Mouse (Mus musculus) hindbrain, embryonic 11.5 days (tissue): ENCODE measurements at regions not wholly inside any gene's neighbourhood (a gene's known extent, or its start where the extent isn't known, plus 50 kb on each side); places are given as distances from the start of the nearest gene placed in this dataset.

Experiments
- ATAC-seq: fragments of 200-750 bp; cut with Nextera tagmentation; 2 replicates; pipeline ENCODE4 v1.8.0; 2017; ENCODE audit warnings: mild to moderate bottlenecking, moderate TSS enrichment, moderate library complexity; ENCODE audit not compliant: low FRiP score
- DNase-seq: peaks from one replicate; pipeline ENCODE4 v3.0.0-alpha.2; 2015; ENCODE audit warnings: low spot score
- H3K27ac ChIP-seq: fragments of 300-500 bp; sonication (generic); 2 replicates; pipeline ENCODE4 v1.5.1; 2014; ENCODE audit warnings: mild to moderate bottlenecking, low read depth, low read length
- H3K27me3 ChIP-seq: fragments of 300-500 bp; sonication (generic); 2 replicates; pipeline ENCODE4 v1.6.1; 2014; ENCODE audit warnings: mild to moderate bottlenecking, low read length, moderate library complexity, mixed read lengths; ENCODE audit not compliant: control insufficient read depth, insufficient read depth
- H3K36me3 ChIP-seq: fragments of 300-500 bp; sonication (generic); 2 replicates; pipeline ENCODE4 v1.6.1; 2014; ENCODE audit warnings: mild to moderate bottlenecking, low read length, moderate library complexity, mixed read lengths; ENCODE audit not compliant: control insufficient read depth, insufficient read depth
- H3K4me1 ChIP-seq: fragments of 300-500 bp; sonication (generic); replicated peaks from 2 replicates; pipeline ENCODE4 v1.6.1; 2014; ENCODE audit warnings: low read length, mixed read lengths; ENCODE audit not compliant: control insufficient read depth, insufficient read depth
- H3K4me2 ChIP-seq: fragments of 300-500 bp; sonication (generic); replicated peaks from 2 replicates; pipeline ENCODE4 v1.6.1; 2014; ENCODE audit warnings: mild to moderate bottlenecking, low read depth, low read length
- H3K4me3 ChIP-seq: fragments of 300-500 bp; sonication (generic); 2 replicates; pipeline ENCODE4 v1.5.1; 2014; ENCODE audit warnings: low read depth, low read length
- H3K9ac ChIP-seq: fragments of 300-500 bp; sonication (generic); 2 replicates; pipeline ENCODE4 v1.6.1; 2014; ENCODE audit warnings: low read depth, low read length
- H3K9me3 ChIP-seq: fragments of 300-500 bp; sonication (generic); 2 replicates; pipeline ENCODE4 v1.6.1; 2016; ENCODE audit warnings: low read length; ENCODE audit not compliant: control insufficient read depth
- WGBS: fragments of 180-500 bp; shearing (Covaris S2); extraction: QIAGEN DNeasy Blood & Tissue Kit; methylation state at CpG from one replicate; pipeline ENCODE4 v1.1.7; 2014; 5-methylcytosine and 5-hydroxymethylcytosine counted together

DNA sequence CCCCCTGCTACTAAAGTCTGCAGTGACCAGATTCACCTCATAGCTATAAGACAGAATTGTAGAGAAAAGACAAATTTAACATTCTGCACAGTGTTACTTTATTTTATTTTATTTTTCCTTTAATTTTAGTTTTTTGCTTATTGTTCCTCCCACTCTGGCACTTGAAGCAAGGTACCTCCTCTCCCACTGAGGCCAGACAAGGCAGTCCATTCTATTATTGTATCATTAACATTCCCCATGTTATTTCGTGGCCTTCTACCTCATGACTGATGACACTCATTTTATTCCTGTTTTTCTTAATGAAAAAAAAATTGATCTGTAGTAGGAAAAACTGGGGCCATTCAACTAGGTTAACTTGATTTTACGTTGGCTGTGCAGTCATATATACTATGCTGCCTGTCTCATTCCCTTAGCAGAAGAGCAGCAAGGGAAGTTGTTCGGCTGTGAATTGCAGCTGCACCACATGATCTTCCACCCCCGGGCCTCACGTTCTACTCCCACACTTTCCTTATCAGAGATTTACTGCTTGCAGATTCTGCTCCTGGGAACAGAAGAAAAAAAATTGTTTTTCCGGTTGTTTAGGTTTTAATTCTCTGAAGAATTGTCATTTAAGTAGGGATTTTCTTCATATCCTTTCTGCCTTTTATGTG is 76.1 kb upstream of the Gnai1 start:
- DNase-seq: no peak
- Histone ChIP-seq H3K9me3 (no peaks in the 10 kb centered on the region), H3K9ac (no peak overlapping the region), H3K36me3 (no peaks in the 10 kb centered on the region), H3K27me3 (no peaks in the 10 kb centered on the region), H3K27ac (no peak overlapping the region), H3K4me1 (no peaks in the 10 kb centered on the region), H3K4me2 (no peak overlapping the region), H3K4me3 (no peak overlapping the region)
- WGBS: 70% methylated on average over 6 of the region's 6 CpGs
- 0 out of 2 replicates have a peak, but pooled peaks have one; percentile 22 for ATAC-seq

GRCm38 (mm10) chr5:18434245-18434644 is 74.1 kb upstream of the Gnai1 start:
- Histone ChIP-seq H3K4me1 (no peaks in the 10 kb centered on the region), H3K27ac (no peak overlapping the region), H3K36me3 (no peaks in the 10 kb centered on the region), H3K27me3 (no peaks in the 10 kb centered on the region), H3K9ac (no peak overlapping the region), H3K4me2 (no peak overlapping the region), H3K4me3 (no peak overlapping the region), H3K9me3 (no peaks in the 10 kb centered on the region)
- 93% methylated on average over 2 of the region's 2 CpGs for WGBS
- DNase-seq: no peak
- no peak for ATAC-seq

DNA sequence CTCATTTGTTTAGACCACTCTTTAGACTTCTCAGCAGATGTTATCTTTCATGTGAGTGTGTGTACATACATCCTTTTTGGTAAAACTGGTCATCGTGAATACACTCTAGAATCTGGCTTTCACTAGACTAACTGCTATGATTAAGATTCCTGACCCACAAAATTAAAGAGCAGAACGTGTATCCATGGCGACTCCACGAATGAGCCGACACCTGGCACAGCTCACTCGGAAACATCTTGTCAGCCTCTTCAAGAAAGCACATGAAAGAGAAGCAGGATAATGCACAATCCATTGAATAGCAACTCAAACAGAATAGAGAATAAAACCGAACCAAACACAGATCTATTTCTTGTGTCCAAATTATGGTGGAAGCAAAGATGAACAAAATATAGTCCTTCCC is 73.1 kb upstream of the Gnai1 start:
- H3K9ac ChIP-seq: no peak overlapping the region
- ATAC-seq: no peak
- no peaks in the 10 kb centered on the region for H3K4me1 ChIP-seq
- H3K36me3 ChIP-seq: no peaks in the 10 kb centered on the region
- WGBS: 75% methylated on average over 7 of the region's 7 CpGs
- no peak overlapping the region for H3K4me2 ChIP-seq
- H3K27ac ChIP-seq: no peak overlapping the region
- H3K9me3 ChIP-seq: no peaks in the 10 kb centered on the region
- H3K27me3 ChIP-seq: no peaks in the 10 kb centered on the region
- no peak for DNase-seq
- H3K4me3 ChIP-seq: no peak overlapping the region

DNA sequence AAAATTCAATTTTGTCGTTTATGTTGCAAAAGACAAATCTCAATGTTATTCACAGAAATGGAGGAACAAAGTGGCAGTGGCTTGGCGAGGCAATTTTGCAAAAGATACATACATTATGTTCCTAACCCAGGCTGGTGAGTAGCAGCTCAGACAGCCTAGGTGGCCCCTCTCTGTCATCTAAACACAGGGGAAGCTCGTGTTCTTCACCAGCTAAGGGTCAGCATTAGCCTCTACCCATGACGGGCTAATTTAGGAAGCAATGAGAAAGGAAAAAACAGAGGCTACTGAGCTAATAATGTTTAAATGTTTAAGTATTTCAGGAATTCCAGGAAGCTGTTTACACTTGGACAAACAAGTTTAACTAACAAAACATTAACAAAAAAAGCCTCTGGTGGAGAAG is 64.9 kb upstream of the Gnai1 start:
- ATAC-seq (no peak), DNase-seq (no peak)
- H3K9ac ChIP-seq: no peak overlapping the region
- no peaks in the 10 kb centered on the region for H3K36me3 ChIP-seq
- 70% methylated on average over 4 of the region's 4 CpGs for WGBS
- no peaks in the 10 kb centered on the region for H3K4me1 ChIP-seq
- H3K4me3 ChIP-seq: no peak overlapping the region
- no peaks in the 10 kb centered on the region for H3K27me3 ChIP-seq
- no peaks in the 10 kb centered on the region for H3K9me3 ChIP-seq
- H3K4me2 ChIP-seq: no peak overlapping the region
- no peak overlapping the region for H3K27ac ChIP-seq

- H3K9me3 ChIP-seq: no peaks in the 10 kb centered on the region
- H3K9ac ChIP-seq: no peak overlapping the region
- H3K27me3 ChIP-seq: no peaks in the 10 kb centered on the region
- H3K4me3 ChIP-seq: no peak overlapping the region
- H3K4me1 ChIP-seq: no peaks in the 10 kb centered on the region
- no peak overlapping the region for H3K4me2 ChIP-seq
- DNase-seq: no peak
- no peaks in the 10 kb centered on the region for H3K36me3 ChIP-seq
- ATAC-seq: no peak
- WGBS: 51% methylated on average over 3 of the region's 3 CpGs
- H3K27ac ChIP-seq: no peak overlapping the region
Observed at GRCm38 (mm10) chr5:18414892-18415291, 54.7 kb upstream of the Gnai1 start.
